Mouse (Mus musculus): Measurements from ENCODE around the gene Apex2. TPM values are rescaled to one million over a fixed set of nuclear protein-coding genes. Genes with fewer than 3 reads are reported as not detected.
A peak's percentile ranks its signal among the peaks of the same experiment; 100 is the strongest.
"Not testable (repeated sequence)": the region's sequence is repeated elsewhere in the genome, so short reads cannot be mapped to it uniquely, and the experiment has no call there.

Gene Apex2
- polyA plus RNA-seq, 2 experiments from 2014 or later, result 14.3 to 18.2 TPM

DNA sequence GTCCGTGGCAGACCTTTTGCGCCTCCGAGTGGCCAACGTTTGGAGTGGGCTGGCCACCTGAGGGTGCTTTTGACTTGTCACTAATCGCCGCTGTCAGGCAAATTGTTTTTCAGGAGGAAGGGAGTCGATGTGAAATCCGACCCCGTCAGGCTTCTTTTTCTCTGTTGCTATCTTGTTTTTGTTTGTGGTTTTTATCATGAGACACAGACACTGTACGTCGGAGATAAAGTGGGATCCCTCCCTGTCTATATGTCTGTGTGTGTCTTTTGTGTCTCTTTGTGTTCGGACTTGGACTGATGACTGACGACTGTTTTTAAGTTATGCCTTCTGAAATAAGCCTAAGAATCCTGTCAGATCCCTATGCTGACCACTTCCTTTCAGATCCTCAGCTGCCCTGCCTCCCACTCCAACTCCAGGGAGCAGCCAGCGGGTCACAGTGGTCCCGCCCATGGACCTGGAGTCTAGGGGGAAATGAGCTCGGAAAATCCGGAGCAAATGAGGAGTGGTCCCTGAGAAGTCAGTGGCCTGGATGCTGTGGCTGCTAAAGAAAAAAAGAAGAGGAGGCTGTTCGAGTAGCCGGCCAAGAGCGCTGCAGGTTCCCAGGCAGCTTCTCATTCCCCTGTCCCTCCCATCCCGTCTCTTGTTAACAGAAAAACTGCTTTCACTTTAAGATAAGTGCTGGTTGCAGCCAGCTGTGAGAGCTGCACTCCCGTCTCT is 103.2 kb downstream of the Apex2 start:
- ATAC-seq, result not testable (repeated sequence)

DNA sequence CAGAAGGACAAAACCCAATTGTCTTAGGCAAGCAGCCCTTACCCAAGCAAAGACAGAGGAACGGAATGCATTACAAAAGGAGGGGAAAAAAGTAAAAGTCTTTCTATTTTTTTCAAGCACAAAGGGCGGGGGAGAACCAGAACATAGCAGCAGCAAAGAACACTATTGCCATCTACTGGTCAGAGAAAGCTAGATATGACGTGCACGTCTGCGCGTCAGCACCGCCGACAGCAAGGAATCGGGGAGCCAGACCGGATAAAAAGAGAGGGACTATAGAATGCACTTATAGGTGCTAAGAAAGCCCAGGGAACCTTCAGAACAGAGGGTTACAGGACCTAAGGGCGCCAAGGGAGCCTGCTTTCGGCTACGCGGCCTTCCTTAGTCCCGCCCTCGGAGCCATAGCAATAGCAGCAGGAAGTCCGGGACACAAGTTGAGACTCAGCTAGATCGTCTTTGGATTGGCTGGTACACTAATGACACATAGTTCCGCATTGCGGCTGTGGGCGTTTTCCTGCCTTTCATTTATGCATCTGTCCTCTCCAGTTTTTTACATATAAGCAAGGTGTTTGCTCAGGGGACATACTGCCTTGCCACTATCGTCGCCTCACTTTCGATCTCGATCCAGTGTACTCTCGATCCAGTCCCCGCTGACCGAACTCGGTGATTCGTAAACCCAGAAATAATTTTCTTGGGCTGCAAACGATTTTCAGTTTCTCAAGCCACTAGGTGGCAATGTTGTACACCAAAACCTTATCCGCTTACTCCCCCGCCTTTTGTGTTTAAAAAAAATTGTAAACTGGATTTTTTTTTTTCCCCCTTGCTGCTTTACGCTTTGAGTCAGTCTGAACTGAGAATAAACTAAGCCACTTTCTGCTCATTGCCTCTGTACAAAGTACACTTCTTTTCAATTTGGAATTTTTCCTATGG is 111.6 kb downstream of the Apex2 start:
- ATAC-seq, result peak; percentile 94

- ATAC-seq, result no peak
Measured at GRCm38 (mm10) chrX:150471416-150471815, 118.3 kb downstream of the Apex2 start.

Other genes with a start within 250 kb of the Apex2 start
- 10 to 100 TPM; 17.1 to 20.0 TPM for gene Tmem29, start 130.7 kb downstream of the Apex2 start, polyA plus RNA-seq (2017; shearing (Covaris generic))
- 1 to 10 TPM in 1 of 2 experiments, under 1 TPM in 1; 0.70 to 7.4 TPM for gene Alas2, start 42.5 kb downstream of the Apex2 start, polyA plus RNA-seq (2017; shearing (Covaris generic))
- gene Pfkfb1, start 1.6 kb downstream of the Apex2 start, polyA plus RNA-seq (2017; shearing (Covaris generic)), result 1 to 10 TPM; 9.0 to 9.4 TPM
- not detected for gene Tro, start 67.7 kb upstream of the Apex2 start, polyA plus RNA-seq (2017; shearing (Covaris generic))
- gene Maged2, start 224.5 kb upstream of the Apex2 start, polyA plus RNA-seq (2017; shearing (Covaris generic)), result 10 to 100 TPM; 17.3 to 30.3 TPM

Measured in activated CD4-positive, CD25-positive, alpha-beta regulatory T cell, adult 4 months (primary cell).